In genomic region chr9:69090749-69091270, GRCm38 (mm10) we compare ENCODE assay signal across 28 mouse cellular contexts.
DNase-seq lines count a peak whose midpoint lies in the region; ATAC-seq and TF ChIP-seq lines count a peak whose summit lies in the region.
"Had no signal": no experiment of that assay in that cellular context is flagged by ENCODE, and none has a peak within 500 bp of the region (broad histone marks: within the 10 kb centered on the region; RNA-seq: fewer than 3 reads in every experiment).

No protein-coding gene starts in this region.

- no peak overlapping the region for H3K9ac ChIP-seq in midbrain, postnatal 0 days (replicated peaks; ENCODE audit: low read length, poor library complexity, severe bottlenecking)
- H3K9ac ChIP-seq: forebrain, embryonic 13.5 days; heart, embryonic 13.5 days; hindbrain, embryonic 13.5 days had no signal

- no peak for DNase-seq in gastrocnemius, adult 2 months
- DNase-seq in gastrocnemius, postnatal 14 days: no peak
- DNase-seq in midbrain, embryonic 10.5 days (ENCODE audit: low spot score): no peak
- no peak for DNase-seq in midbrain, postnatal 0 days (ENCODE audit: low spot score)
- peak; percentile 42 for DNase-seq in retina, postnatal 1 day
- no peak for DNase-seq in retina, embryonic 14.5 days (ENCODE audit: low spot score)
- peak; percentile 11 for DNase-seq in retina, postnatal 7 days (ENCODE audit: low read depth, low spot score)
- no peak for DNase-seq in right cerebral cortex, postnatal 36 days (ENCODE audit: low spot score in 2 of 2)
- DNase-seq: adrenal gland, postnatal 10 days; adrenal gland, postnatal 36 days; B cell, adult 2 months; cerebellum, adult 11 months; cerebellum, adult 8-10 months; cerebellum, postnatal 14 days; gastrocnemius, postnatal 25 days; heart, adult 2 months; heart, postnatal 14 days had no signal

- TF ChIP-seq CTCF in gastrocnemius, adult 2 months (IDR thresholded peaks at IDR 0.05): no peak
- no peak for TF ChIP-seq CTCF in midbrain, postnatal 0 days (IDR thresholded peaks at IDR 0.05)

- H3K4me3 ChIP-seq in gastrocnemius, adult 2 months: no peak overlapping the region
- H3K4me3 ChIP-seq in midbrain, embryonic 10.5 days: no peak overlapping the region
- no peak overlapping the region for H3K4me3 ChIP-seq in midbrain, postnatal 0 days (ENCODE audit: low read depth, low read length)
- H3K4me3 ChIP-seq: forebrain, embryonic 10.5 days; forebrain, embryonic 13.5 days; heart, adult 2 months; heart, embryonic 10.5 days; heart, embryonic 13.5 days; hindbrain, embryonic 13.5 days had no signal

- H3K27ac ChIP-seq in gastrocnemius, adult 2 months: peak overlapping the region; percentile 94; the same call in 1 of the 2 replicates
- peak overlapping the region; percentile 52; the same call in 1 of the 2 replicates for H3K27ac ChIP-seq in midbrain, embryonic 10.5 days (replicated peaks)
- H3K27ac ChIP-seq in midbrain, postnatal 0 days (ENCODE audit: low read depth, low read length): no peak overlapping the region
- H3K27ac ChIP-seq: forebrain, embryonic 10.5 days; forebrain, embryonic 13.5 days; heart, embryonic 10.5 days; hindbrain, embryonic 13.5 days had no signal

- WGBS in midbrain, embryonic 10.5 days: 61% methylated on average over 5 of the region's 5 CpGs
- 51% methylated on average over 5 of the region's 5 CpGs for WGBS in midbrain, postnatal 0 days

- H3K4me2 ChIP-seq in midbrain, postnatal 0 days (ENCODE audit: low read depth, low read length, poor library complexity, severe bottlenecking): no peak overlapping the region
- H3K4me2 ChIP-seq: forebrain, embryonic 13.5 days; heart, embryonic 13.5 days; hindbrain, embryonic 13.5 days had no signal

- H3K36me3 ChIP-seq in midbrain, embryonic 10.5 days: no peaks in the 10 kb centered on the region
- no peaks in the 10 kb centered on the region for H3K36me3 ChIP-seq in midbrain, postnatal 0 days (ENCODE audit: insufficient read depth, low read length)
- H3K36me3 ChIP-seq: forebrain, embryonic 10.5 days; G1E; heart, embryonic 10.5 days; heart, embryonic 13.5 days; hindbrain, embryonic 13.5 days had no signal

- H3K4me1 ChIP-seq in midbrain, embryonic 10.5 days: peaks cover 26% of the 10 kb centered on the region
- no peaks in the 10 kb centered on the region for H3K4me1 ChIP-seq in midbrain, postnatal 0 days (ENCODE audit: insufficient read depth, low read length)

- intact Hi-C loops in gastrocnemius, adult 2 months (cut with DNase I): loop anchor here (5.0 kb wide), 1 partner anchor 256 kb away; no protein-coding TSS in a partner anchor
- intact Hi-C loops in gastrocnemius, postnatal 14 days (cut with DNase I; ENCODE audit: low total_unique reads): no loop called here

- H3K9me3 ChIP-seq in midbrain, embryonic 10.5 days (replicated peaks): no peaks in the 10 kb centered on the region
- H3K9me3 ChIP-seq in midbrain, postnatal 0 days (ENCODE audit: low read length): no peaks in the 10 kb centered on the region
- H3K9me3 ChIP-seq: forebrain, embryonic 10.5 days; forebrain, embryonic 13.5 days; heart, embryonic 10.5 days; heart, embryonic 13.5 days; hindbrain, embryonic 13.5 days had no signal

- 0 out of 2 replicates have a peak, but pooled peaks cover 9% of the 10 kb centered on the region for H3K27me3 ChIP-seq in midbrain, embryonic 10.5 days (ENCODE audit: low read depth, poor library complexity, severe bottlenecking)
- H3K27me3 ChIP-seq in midbrain, postnatal 0 days (ENCODE audit: insufficient read depth, low read length): no peaks in the 10 kb centered on the region
- H3K27me3 ChIP-seq: CH12.LX; forebrain, embryonic 13.5 days; heart, embryonic 13.5 days; Patski had no signal

- no peak for ATAC-seq in midbrain, postnatal 0 days (ENCODE audit: low FRiP score)
- ATAC-seq: forebrain, embryonic 13.5 days; forebrain, embryonic 16.5 days; hindbrain, postnatal 0 days; inflammation-experienced regulatory T-cells, adult 6 months; Patski had no signal

Comparison
In these comparisons a context has a peak if more than half of its experiments do, and no peak if none do; other contexts are left out.
1. DNase-seq: peak in retina, postnatal 1 day (single experiment) and retina, postnatal 7 days (single experiment); none in gastrocnemius, adult 2 months (single experiment), gastrocnemius, postnatal 14 days (single experiment), midbrain, embryonic 10.5 days (single experiment), midbrain, postnatal 0 days (single experiment), retina, embryonic 14.5 days (single experiment) and right cerebral cortex, postnatal 36 days (0 of 2).